Mouse (Mus musculus): ENCODE results near the gene Eps15l1.

- no peak for TF ChIP-seq GATA1 (IDR thresholded peaks at IDR 0.05; ENCODE audit: borderline replicate concordance, low read length)
- TF ChIP-seq FLI1 (IDR thresholded peaks at IDR 0.05; ENCODE audit: low read length): no peak
These were observed 68.1 kb downstream of the Eps15l1 start for GRCm38 (mm10) chr8:72352951-72353699.

All from megakaryocyte, embryonic 14.5 days (primary cell).